Mouse (Mus musculus): ENCODE measurements around the gene Cnksr1. TPM values are rescaled to one million over a fixed set of nuclear protein-coding genes. Genes with fewer than 3 reads are reported as not detected.
"Not testable (repeated sequence)": the region's sequence is repeated elsewhere in the genome, so short reads cannot be mapped to it uniquely, and the experiment has no call there.

Gene Cnksr1
- total and polyA plus RNA-seq, 2 experiments from 2014 or later: 0.25 to 0.26 TPM

DNA sequence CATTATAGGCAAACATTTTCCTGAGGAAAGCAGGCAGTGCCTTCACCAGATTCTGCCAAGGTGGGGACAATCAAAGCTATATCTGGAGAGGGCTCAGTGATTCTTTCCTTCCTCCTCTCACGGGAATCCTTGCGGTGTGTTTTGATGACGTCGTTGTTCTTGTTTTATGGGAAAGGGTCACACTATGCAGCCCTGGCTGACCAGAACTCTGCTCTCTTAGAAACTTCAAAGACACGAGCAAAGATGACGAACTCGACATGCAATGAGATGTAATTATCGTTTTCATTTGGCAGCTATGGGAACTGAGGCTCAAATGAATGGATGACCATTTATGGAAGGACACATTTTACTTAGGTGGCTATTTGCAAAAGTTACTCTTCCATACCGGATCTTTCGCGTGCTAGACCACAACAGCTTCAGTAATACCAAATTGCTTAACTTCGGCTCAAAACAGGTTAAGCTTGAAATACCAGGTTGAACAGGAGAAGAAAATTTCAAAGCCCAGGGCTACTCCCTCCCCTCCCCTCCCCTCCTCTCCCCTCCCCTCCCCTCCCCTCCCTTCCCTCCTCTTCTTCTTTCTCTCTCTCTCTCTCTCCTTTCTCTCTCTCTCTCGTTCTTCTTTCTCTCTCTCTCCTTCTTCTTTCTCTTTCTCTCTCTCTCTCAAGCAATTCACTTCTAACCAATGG is 34.7 kb upstream of the Cnksr1 start:
- H3K9ac ChIP-seq (replicated peaks; ENCODE audit: low read length): no peak overlapping the region
- no peaks in the 10 kb centered on the region for H3K9me3 ChIP-seq (ENCODE audit: low read length)
- H3K27ac ChIP-seq: no peak overlapping the region
- DNase-seq (ENCODE audit: low spot score): no peak
- H3K27me3 ChIP-seq (ENCODE audit: insufficient read depth, low read length): no peaks in the 10 kb centered on the region
- no peaks in the 10 kb centered on the region for H3K4me1 ChIP-seq (ENCODE audit: insufficient read depth, low read length)
- ATAC-seq: no peak
- TF ChIP-seq CTCF (IDR thresholded peaks at IDR 0.05; ENCODE audit: low read depth): no peak
- H3K36me3 ChIP-seq (ENCODE audit: insufficient read depth, low read length): peaks cover 12% of the 10 kb centered on the region
- H3K4me3 ChIP-seq (ENCODE audit: low read length): no peak overlapping the region
- 36% methylated on average over 12 of the region's 13 CpGs for WGBS
- 0 out of 2 replicates have a peak overlapping the region, but pooled peaks have one; percentile 5 for H3K4me2 ChIP-seq (ENCODE audit: low read depth, low read length)

DNA sequence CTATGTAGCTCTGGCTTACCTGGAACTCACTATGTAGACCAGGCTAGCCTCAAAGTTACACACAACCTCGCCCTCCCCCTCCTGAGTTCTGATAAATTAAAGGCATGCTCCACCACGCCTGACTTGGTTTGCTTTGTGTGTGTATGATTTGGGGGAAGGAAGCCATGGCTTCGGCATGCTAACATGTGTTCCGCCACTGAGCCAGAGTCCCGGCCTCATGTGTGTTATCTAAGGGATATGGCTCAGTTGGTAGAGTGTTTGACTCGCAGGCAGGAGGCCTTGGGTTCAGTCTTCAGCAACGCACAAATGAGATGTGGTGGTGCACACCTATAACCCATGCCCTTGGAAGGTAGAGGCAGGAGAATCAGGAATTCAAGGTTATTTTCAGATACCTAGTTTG is 33.8 kb upstream of the Cnksr1 start:
- Histone ChIP-seq H3K27me3 (ENCODE audit: insufficient read depth, low read length) (no peaks in the 10 kb centered on the region), H3K4me3 (ENCODE audit: low read length) (no peak overlapping the region), H3K36me3 (ENCODE audit: insufficient read depth, low read length) (peaks cover 4% of the 10 kb centered on the region), H3K27ac (no peak overlapping the region), H3K9me3 (ENCODE audit: low read length) (no peaks in the 10 kb centered on the region), H3K9ac (replicated peaks; ENCODE audit: low read length) (no peak overlapping the region), H3K4me1 (ENCODE audit: insufficient read depth, low read length) (no peaks in the 10 kb centered on the region), H3K4me2 (ENCODE audit: low read depth, low read length) (no peak overlapping the region)
- WGBS: 83% methylated on average over 7 of the region's 7 CpGs
- ATAC-seq (no peak), DNase-seq (ENCODE audit: low spot score) (no peak)
- TF ChIP-seq CTCF (IDR thresholded peaks at IDR 0.05; ENCODE audit: low read depth): no peak

DNA sequence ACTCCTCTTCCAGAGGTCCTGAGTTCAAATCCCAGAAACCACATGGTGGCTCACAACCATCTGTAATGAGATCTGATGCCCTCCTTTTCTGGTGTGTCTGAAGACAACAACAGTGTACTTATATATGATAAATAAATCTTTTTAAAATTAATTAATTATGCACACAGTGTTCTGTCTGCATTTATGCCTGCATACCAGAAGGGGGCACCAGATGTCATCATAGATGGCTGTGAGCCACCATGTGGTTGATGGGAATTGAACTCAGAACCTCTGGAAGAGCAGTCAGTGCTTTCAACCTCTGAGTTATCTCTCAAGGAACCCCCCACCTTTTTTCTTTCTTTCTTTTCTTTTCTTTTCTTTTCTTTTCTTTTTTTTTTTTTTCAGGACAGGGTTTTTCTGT is 31.4 kb upstream of the Cnksr1 start:
- H3K9me3 ChIP-seq (ENCODE audit: low read length); H3K36me3 ChIP-seq (ENCODE audit: insufficient read depth, low read length); ATAC-seq; H3K9ac ChIP-seq (replicated peaks; ENCODE audit: low read length); DNase-seq (ENCODE audit: low spot score); H3K27me3 ChIP-seq (ENCODE audit: insufficient read depth, low read length); H3K4me3 ChIP-seq (ENCODE audit: low read length); H3K4me1 ChIP-seq (ENCODE audit: insufficient read depth, low read length); H3K4me2 ChIP-seq (ENCODE audit: low read depth, low read length); H3K27ac ChIP-seq: not testable (repeated sequence)

DNA sequence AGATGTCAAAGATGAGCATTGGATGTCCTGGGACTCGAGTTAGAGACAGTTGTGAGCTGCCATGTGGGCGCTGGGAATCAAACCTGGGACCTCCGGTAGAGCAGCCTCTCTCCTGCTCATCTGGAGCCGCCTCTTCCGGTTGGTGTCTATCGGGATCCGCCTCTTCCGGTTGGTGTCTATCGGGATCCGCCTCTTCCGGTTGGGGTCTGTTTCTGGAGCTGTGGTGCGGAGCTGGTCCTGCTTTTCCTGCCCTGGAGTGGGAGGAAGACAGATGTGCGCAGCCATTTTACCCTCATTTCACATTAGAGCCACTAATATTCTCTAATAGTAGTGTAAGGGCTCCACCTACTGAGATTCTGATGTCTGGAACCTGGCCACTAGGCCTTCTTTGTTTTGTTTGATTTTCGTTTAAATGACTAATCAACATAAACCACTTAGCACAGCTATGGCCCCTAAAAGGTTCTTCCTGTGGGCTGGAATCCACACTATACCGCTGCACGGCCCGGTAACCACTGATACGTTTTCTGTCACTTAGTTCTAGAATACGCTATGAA is 30.0 kb upstream of the Cnksr1 start:
- no peak for ATAC-seq
- 87% methylated on average over 19 of the region's 19 CpGs for WGBS
- TF ChIP-seq CTCF (IDR thresholded peaks at IDR 0.05; ENCODE audit: low read depth): peak; percentile 1; the same call in 1 of the 2 replicates
- no peak overlapping the region for H3K9ac ChIP-seq (replicated peaks; ENCODE audit: low read length)
- no peak overlapping the region for H3K4me2 ChIP-seq (ENCODE audit: low read depth, low read length)
- H3K27ac ChIP-seq: no peak overlapping the region
- H3K4me3 ChIP-seq (ENCODE audit: low read length): no peak overlapping the region
- peak; percentile 18 for DNase-seq (ENCODE audit: low spot score)
- H3K9me3 ChIP-seq (ENCODE audit: low read length): no peaks in the 10 kb centered on the region
- no peaks in the 10 kb centered on the region for H3K27me3 ChIP-seq (ENCODE audit: insufficient read depth, low read length)
- H3K36me3 ChIP-seq (ENCODE audit: insufficient read depth, low read length): no peaks in the 10 kb centered on the region
- no peaks in the 10 kb centered on the region for H3K4me1 ChIP-seq (ENCODE audit: insufficient read depth, low read length)

DNA sequence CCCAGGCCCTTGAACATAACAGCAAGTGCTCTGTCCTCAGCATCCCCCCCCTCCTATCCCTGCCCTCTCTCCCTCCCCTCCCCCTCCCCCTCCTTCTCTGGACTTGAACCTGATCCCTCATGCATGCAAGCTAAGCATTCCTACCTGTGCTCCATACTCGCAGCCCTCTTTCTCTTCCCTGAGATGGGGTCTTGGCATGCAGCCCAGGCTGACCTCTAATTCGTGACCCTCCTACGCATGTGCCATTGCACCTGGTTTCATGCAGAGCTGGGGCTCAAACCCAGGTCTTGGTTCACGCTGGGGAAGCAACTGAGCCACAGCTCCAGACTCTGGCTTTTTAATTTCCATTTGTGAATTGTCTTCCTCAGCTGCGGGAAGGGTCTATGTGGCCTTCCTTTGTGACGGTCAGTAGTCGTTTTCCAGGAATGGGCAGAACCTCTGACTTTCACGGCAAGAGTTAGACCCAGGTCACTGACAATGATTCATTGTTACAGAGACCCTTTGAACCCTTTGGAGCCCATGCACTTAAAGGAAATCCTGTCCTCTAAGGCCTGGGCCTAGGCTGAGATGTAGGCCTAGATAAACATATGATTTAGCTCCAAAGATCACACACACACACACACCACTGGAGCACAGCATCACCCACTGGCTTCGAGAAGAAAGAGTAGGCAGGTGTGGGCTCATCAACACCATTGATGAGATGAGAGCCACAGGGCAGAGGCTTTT is 27.8 kb upstream of the Cnksr1 start:
- DNase-seq (ENCODE audit: low spot score) (no peak), ATAC-seq (no peak)
- H3K9ac ChIP-seq (replicated peaks; ENCODE audit: low read length): no peak overlapping the region
- no peaks in the 10 kb centered on the region for H3K27me3 ChIP-seq (ENCODE audit: insufficient read depth, low read length)
- no peaks in the 10 kb centered on the region for H3K36me3 ChIP-seq (ENCODE audit: insufficient read depth, low read length)
- H3K4me1 ChIP-seq (ENCODE audit: insufficient read depth, low read length): no peaks in the 10 kb centered on the region
- no peak overlapping the region for H3K4me3 ChIP-seq (ENCODE audit: low read length)
- 66% methylated on average over 9 of the region's 9 CpGs for WGBS
- H3K9me3 ChIP-seq (ENCODE audit: low read length): no peaks in the 10 kb centered on the region
- no peak for TF ChIP-seq CTCF (IDR thresholded peaks at IDR 0.05; ENCODE audit: low read depth)
- H3K4me2 ChIP-seq (ENCODE audit: low read depth, low read length): no peak overlapping the region
- H3K27ac ChIP-seq: no peak overlapping the region

DNA sequence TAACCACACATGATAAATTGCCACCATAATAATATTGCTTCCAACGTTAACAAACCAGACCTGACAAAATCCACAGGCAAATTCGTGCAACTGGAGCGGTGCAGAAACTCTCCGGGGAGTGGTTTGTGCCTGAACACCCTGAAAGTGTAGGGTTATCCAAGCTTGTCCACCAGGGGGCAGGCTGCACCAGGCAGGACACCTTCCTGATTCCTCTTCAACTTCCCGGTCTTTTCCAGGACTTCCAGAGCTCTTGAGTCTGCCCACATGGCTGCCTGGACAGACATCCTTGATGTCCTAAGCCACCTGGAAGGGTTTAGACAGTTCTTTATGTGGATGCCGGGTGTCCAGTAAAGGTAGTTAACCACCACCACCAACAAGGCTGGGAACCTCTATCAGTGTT is 25.0 kb upstream of the Cnksr1 start:
- no peak overlapping the region for H3K9ac ChIP-seq (replicated peaks; ENCODE audit: low read length)
- peak; percentile 48 for DNase-seq (ENCODE audit: low spot score)
- H3K4me2 ChIP-seq (ENCODE audit: low read depth, low read length): no peak overlapping the region
- no peaks in the 10 kb centered on the region for H3K9me3 ChIP-seq (ENCODE audit: low read length)
- no peak overlapping the region for H3K27ac ChIP-seq
- H3K4me1 ChIP-seq (ENCODE audit: insufficient read depth, low read length): no peaks in the 10 kb centered on the region
- WGBS: 43% methylated on average over 6 of the region's 6 CpGs
- no peaks in the 10 kb centered on the region for H3K27me3 ChIP-seq (ENCODE audit: insufficient read depth, low read length)
- no peak for ATAC-seq
- H3K36me3 ChIP-seq (ENCODE audit: insufficient read depth, low read length): no peaks in the 10 kb centered on the region
- H3K4me3 ChIP-seq (ENCODE audit: low read length): no peak overlapping the region
- peak; percentile 71 for TF ChIP-seq CTCF (IDR thresholded peaks at IDR 0.05; ENCODE audit: low read depth)

DNA sequence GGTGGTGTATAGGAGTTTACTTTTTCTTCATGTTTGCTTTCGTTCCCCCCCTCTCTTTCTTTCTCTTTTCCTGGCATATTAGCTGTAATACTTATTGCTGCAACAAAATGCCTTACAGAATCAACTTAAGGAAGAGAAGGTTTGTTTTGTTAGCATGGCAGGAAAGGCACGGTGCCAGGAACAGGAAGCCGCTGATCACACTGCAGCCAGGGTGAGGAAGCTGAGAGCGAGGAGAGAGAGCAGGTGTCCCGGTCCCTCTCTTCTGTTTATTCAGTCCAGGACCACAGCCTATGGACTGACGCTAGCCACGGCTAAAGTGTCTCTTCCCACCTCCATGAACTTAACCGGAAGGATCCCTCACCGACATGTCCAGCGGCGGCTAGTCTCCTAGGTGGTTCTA is 20.2 kb upstream of the Cnksr1 start:
- no peaks in the 10 kb centered on the region for H3K36me3 ChIP-seq (ENCODE audit: insufficient read depth, low read length)
- no peak for ATAC-seq

More for the DNA sequence above, 20.2 kb upstream of the Cnksr1 start:
- peaks cover 5% of the 10 kb centered on the region; the same call in 1 of the 2 replicates for H3K27me3 ChIP-seq (ENCODE audit: insufficient read depth, low read length)
- H3K27ac ChIP-seq: no peak overlapping the region
- WGBS: 61% methylated on average over 11 of the region's 11 CpGs
- no peaks in the 10 kb centered on the region for H3K9me3 ChIP-seq (ENCODE audit: low read length)
- H3K4me1 ChIP-seq (ENCODE audit: insufficient read depth, low read length): no peaks in the 10 kb centered on the region
- no peak for DNase-seq (ENCODE audit: low spot score)
- H3K4me3 ChIP-seq (ENCODE audit: low read length): no peak overlapping the region
- no peak overlapping the region for H3K4me2 ChIP-seq (ENCODE audit: low read depth, low read length)
- H3K9ac ChIP-seq (replicated peaks; ENCODE audit: low read length): no peak overlapping the region
- no peak for TF ChIP-seq CTCF (IDR thresholded peaks at IDR 0.05; ENCODE audit: low read depth)

Measured in hindbrain, postnatal 0 days (tissue).